Mouse (Mus musculus): ENCODE results near the gene Lysmd2. TPM values are rescaled to one million over a fixed set of nuclear protein-coding genes. Genes with fewer than 3 reads are reported as not detected.

Gene Lysmd2
- 59.1 TPM for polyA plus RNA-seq (2017; shearing (Covaris generic))

GRCm38 (mm10) chr9:75625556-75626307 is at the start of gene Lysmd2:
Gene Lysmd2 (plus strand): TSS chr9:75625741.

GRCm38 (mm10) chr9:75610571-75611493 is 14.7 kb upstream of the Lysmd2 start, which contains the start of gene Tmod2:
Gene Tmod2 (minus strand): TSS chr9:75611325.

GRCm38 (mm10) chr9:75683426-75684191 is 58.1 kb downstream of the Lysmd2 start, which contains the start of gene Scg3:
Gene Scg3 (minus strand): TSS chr9:75684056.

Other genes with a start within 250 kb of the Lysmd2 start
- gene Mapk6, start 215.7 kb upstream of the Lysmd2 start, polyA plus RNA-seq (2017; shearing (Covaris generic)): 129 TPM
- 24.7 TPM for gene Leo1, start 184.2 kb upstream of the Lysmd2 start, polyA plus RNA-seq (2017; shearing (Covaris generic))
- gene Tmod3, start 66.1 kb upstream of the Lysmd2 start, polyA plus RNA-seq (2017; shearing (Covaris generic)): 190 TPM
- 0.87 TPM for gene Tmod2, start 14.4 kb upstream of the Lysmd2 start, polyA plus RNA-seq (2017; shearing (Covaris generic))
- gene Scg3, start 58.3 kb downstream of the Lysmd2 start, polyA plus RNA-seq (2017; shearing (Covaris generic)): 0.16 TPM
- not detected for gene Bmp5, start 149.6 kb downstream of the Lysmd2 start, polyA plus RNA-seq (2017; shearing (Covaris generic))

All from effector memory CD4-positive, alpha-beta T cell, adult 7 months (primary cell).